Mouse (Mus musculus) midbrain, embryonic 16.5 days (tissue): ENCODE measurements around the gene Asphd1. TPM values are rescaled to one million over a fixed set of nuclear protein-coding genes. Genes with fewer than 3 reads are reported as not detected.

Experiments
- ATAC-seq: fragments of 200-750 bp; cut with Nextera tagmentation; 2 replicates; pipeline ENCODE4 v1.8.0; 2017; ENCODE audit warnings: moderate TSS enrichment
- H3K27ac ChIP-seq: fragments of 300-500 bp; sonication (generic); 2 replicates; pipeline ENCODE4 v1.5.1; 2014; ENCODE audit warnings: mild to moderate bottlenecking, low read length, mixed read lengths
- H3K27me3 ChIP-seq: fragments of 300-500 bp; sonication (generic); 2 replicates; pipeline ENCODE4 v1.6.1; 2014; ENCODE audit warnings: low read depth, low read length, mixed read lengths; ENCODE audit not compliant: control insufficient read depth, insufficient read depth
- H3K36me3 ChIP-seq: fragments of 300-500 bp; sonication (generic); 2 replicates; pipeline ENCODE4 v1.6.1; 2014; ENCODE audit warnings: mild to moderate bottlenecking, low read length, moderate library complexity, mixed read lengths; ENCODE audit not compliant: control insufficient read depth, insufficient read depth
- H3K4me1 ChIP-seq: fragments of 300-500 bp; sonication (generic); 2 replicates; pipeline ENCODE4 v1.6.1; 2014; ENCODE audit warnings: mild to moderate bottlenecking, low read length, mixed read lengths; ENCODE audit not compliant: control insufficient read depth, insufficient read depth
- H3K4me2 ChIP-seq: fragments of 300-500 bp; sonication (generic); 2 replicates; pipeline ENCODE4 v1.6.1; 2014; ENCODE audit warnings: mild to moderate bottlenecking, low read length, mixed read lengths
- H3K4me3 ChIP-seq: fragments of 300-500 bp; sonication (generic); 2 replicates; pipeline ENCODE4 v1.5.1; 2014; ENCODE audit warnings: low read depth, mild to moderate bottlenecking, low read length, moderate library complexity, mixed read lengths
- H3K9ac ChIP-seq: fragments of 300-500 bp; sonication (generic); 2 replicates; pipeline ENCODE4 v1.6.1; 2014; ENCODE audit warnings: low read depth, low read length, mixed read lengths
- H3K9me3 ChIP-seq: fragments of 300-500 bp; sonication (generic); replicated peaks from 2 replicates; pipeline ENCODE4 v1.6.1; 2014; ENCODE audit warnings: mild to moderate bottlenecking, low read length, mixed read lengths; ENCODE audit not compliant: control insufficient read depth, poor library complexity, severe bottlenecking
- WGBS: fragments of 180-500 bp; shearing (Covaris S2); extraction: QIAGEN DNeasy Blood & Tissue Kit; methylation state at CpG from one replicate; pipeline ENCODE4 v1.1.7; 2014; 5-methylcytosine and 5-hydroxymethylcytosine counted together
- polyA plus RNA-seq: library from polyadenylated mRNA; unstranded; fragments of >200 nt; fragmentation: Nextera tagmentation; extraction: Ambion mirVana; gene quantifications from 2 replicates; pipeline ENCODE4 v1.2.1, GENCODE M21; 2015

The Asphd1 gene
- polyA plus RNA-seq, 1 experiment from 2014 or later = 10.4 TPM

GRCm38 (mm10) chr7:126941801-126942200, 7.6 kb downstream of the Asphd1 start:
- Histone ChIP-seq H3K27me3 (no peaks in the 10 kb centered on the region), H3K9ac (no peak overlapping the region), H3K27ac (no peak overlapping the region), H3K9me3 (no peaks in the 10 kb centered on the region), H3K36me3 (peaks cover 29% of the 10 kb centered on the region), H3K4me3 (no peak overlapping the region), H3K4me2 (no peak overlapping the region), H3K4me1 (no peaks in the 10 kb centered on the region; the same call in 1 of the 2 replicates)
- WGBS = 50% methylated on average over 5 of the region's 5 CpGs
- no peak for ATAC-seq

GRCm38 (mm10) chr7:126941171-126941570, 8.2 kb downstream of the Asphd1 start:
- Histone ChIP-seq H3K4me1 (no peaks in the 10 kb centered on the region), H3K4me2 (no peak overlapping the region), H3K4me3 (no peak overlapping the region), H3K27me3 (no peaks in the 10 kb centered on the region), H3K27ac (no peak overlapping the region), H3K9me3 (no peaks in the 10 kb centered on the region), H3K36me3 (peaks cover 34% of the 10 kb centered on the region), H3K9ac (no peak overlapping the region)
- WGBS = 54% methylated on average over 6 of the region's 6 CpGs
- ATAC-seq = no peak

- H3K9ac ChIP-seq = no peak overlapping the region
- H3K9me3 ChIP-seq = no peaks in the 10 kb centered on the region
- no peak overlapping the region for H3K4me3 ChIP-seq
- no peak overlapping the region for H3K4me2 ChIP-seq
- peaks cover 21% of the 10 kb centered on the region for H3K36me3 ChIP-seq
- no peak overlapping the region for H3K27ac ChIP-seq
- 90% methylated on average over 2 of the region's 2 CpGs for WGBS
- ATAC-seq = no peak
- H3K4me1 ChIP-seq = peaks cover 11% of the 10 kb centered on the region
- no peaks in the 10 kb centered on the region for H3K27me3 ChIP-seq
Observed at GRCm38 (mm10) chr7:126932652-126933051, 16.7 kb downstream of the Asphd1 start.

- ATAC-seq = peak; percentile 85
- H3K4me1 ChIP-seq = peaks cover 11% of the 10 kb centered on the region
- no peaks in the 10 kb centered on the region for H3K27me3 ChIP-seq
- peaks cover 3% of the 10 kb centered on the region; the same call in 1 of the 2 replicates for H3K36me3 ChIP-seq
- H3K9ac ChIP-seq = peak overlapping the region; percentile 77
- peak overlapping the region; percentile 75 for H3K27ac ChIP-seq
- no peaks in the 10 kb centered on the region for H3K9me3 ChIP-seq
- H3K4me3 ChIP-seq = peak overlapping the region; percentile 61
- WGBS = under 1% methylated on average over 27 of the region's 27 CpGs
- peak overlapping the region; percentile 78 for H3K4me2 ChIP-seq
Observed at GRCm38 (mm10) chr7:126929046-126929445, 20.3 kb downstream of the Asphd1 start.

- H3K27ac ChIP-seq = peak within 1 kb of the TSS; percentile 75
- WGBS = 3% methylated on average over 55 of the region's 56 CpGs
- H3K27me3 ChIP-seq = no peaks in the 10 kb centered on the region
- H3K4me3 ChIP-seq = peak within 1 kb of the TSS; percentile 61
- peak; percentile 97 for ATAC-seq
- peak within 1 kb of the TSS; percentile 77 for H3K9ac ChIP-seq
- peaks cover 2% of the 10 kb centered on the region; the same call in 1 of the 2 replicates for H3K36me3 ChIP-seq
- no peaks in the 10 kb centered on the region for H3K9me3 ChIP-seq
- peaks cover 11% of the 10 kb centered on the region for H3K4me1 ChIP-seq
- peak within 1 kb of the TSS; percentile 78 for H3K4me2 ChIP-seq
Observed at GRCm38 (mm10) chr7:126928384-126929037, 20.9 kb downstream of the Asphd1 start, which contains the start of gene Kctd13. Gene Kctd13, plus strand, starts transcription at chr7:126928879.

GRCm38 (mm10) chr7:126926299-126926698, 23.1 kb downstream of the Asphd1 start:
- no peak for ATAC-seq
- no peaks in the 10 kb centered on the region for H3K9me3 ChIP-seq
- no peak overlapping the region for H3K27ac ChIP-seq
- H3K36me3 ChIP-seq = no peaks in the 10 kb centered on the region
- H3K27me3 ChIP-seq = no peaks in the 10 kb centered on the region
- no peak overlapping the region for H3K9ac ChIP-seq
- no peak overlapping the region for H3K4me3 ChIP-seq
- H3K4me1 ChIP-seq = peaks cover 11% of the 10 kb centered on the region
- H3K4me2 ChIP-seq = no peak overlapping the region
- WGBS = 70% methylated on average over 3 of the region's 3 CpGs

- Histone ChIP-seq H3K27me3 (no peaks in the 10 kb centered on the region), H3K9ac (no peak overlapping the region), H3K36me3 (no peaks in the 10 kb centered on the region), H3K4me3 (no peak overlapping the region), H3K27ac (no peak overlapping the region), H3K9me3 (no peaks in the 10 kb centered on the region), H3K4me1 (no peaks in the 10 kb centered on the region), H3K4me2 (no peak overlapping the region)
- WGBS = 46% methylated on average over 5 of the region's 5 CpGs
- no peak for ATAC-seq
Observed at GRCm38 (mm10) chr7:126923999-126924398, 25.4 kb downstream of the Asphd1 start.

- H3K9me3 ChIP-seq = no peaks in the 10 kb centered on the region
- 9% methylated on average over 5 of the region's 5 CpGs for WGBS
- 0 out of 2 replicates have a peak within 1 kb of the TSS, but pooled peaks have one; percentile 24 for H3K27ac ChIP-seq
- peak within 1 kb of the TSS; percentile 10; the same call in 1 of the 2 replicates for H3K4me2 ChIP-seq
- peak within 1 kb of the TSS; percentile 5; the same call in 1 of the 2 replicates for H3K9ac ChIP-seq
- no peaks in the 10 kb centered on the region for H3K27me3 ChIP-seq
- H3K4me1 ChIP-seq = no peaks in the 10 kb centered on the region
- no peak for ATAC-seq
- no peaks in the 10 kb centered on the region for H3K36me3 ChIP-seq
- no peak within 1 kb of the TSS for H3K4me3 ChIP-seq
Observed at GRCm38 (mm10) chr7:126922624-126923060, 26.7 kb downstream of the Asphd1 start, which contains the start of gene Tmem219. Gene Tmem219, minus strand, starts transcription at chr7:126922917.

- Histone ChIP-seq H3K27me3 (no peaks in the 10 kb centered on the region), H3K36me3 (no peaks in the 10 kb centered on the region), H3K9me3 (no peaks in the 10 kb centered on the region), H3K9ac (no peak overlapping the region), H3K4me3 (no peak overlapping the region), H3K4me1 (no peaks in the 10 kb centered on the region), H3K27ac (no peak overlapping the region), H3K4me2 (no peak overlapping the region)
- no peak for ATAC-seq
- 77% methylated on average over 2 of the region's 2 CpGs for WGBS
Observed at GRCm38 (mm10) chr7:126921563-126921962, 27.8 kb downstream of the Asphd1 start.
